ENCODE assay signal across 26 mouse cellular contexts in the genomic region with DNA sequence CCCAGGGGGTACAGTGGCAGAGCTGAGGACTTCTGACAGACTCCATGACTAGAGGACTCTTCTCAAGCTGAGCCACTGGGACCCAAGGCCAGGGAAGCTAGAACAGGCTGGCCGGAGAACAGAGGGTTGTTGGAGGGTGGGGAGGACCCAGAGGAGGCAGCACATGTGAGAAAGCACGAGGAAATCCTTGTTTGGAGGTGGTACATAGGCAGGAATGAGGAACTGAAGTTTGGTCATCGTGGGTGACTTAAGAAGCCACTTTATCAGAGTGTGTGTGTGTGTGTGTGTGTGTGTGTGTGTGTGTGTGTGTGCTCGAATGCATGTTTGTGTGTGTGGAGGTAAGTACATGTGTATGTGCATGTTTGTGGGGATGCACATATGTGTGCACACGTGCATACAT.
"Had no signal": no experiment of that assay in that cellular context is flagged by ENCODE, and none has a peak within 500 bp of the region (broad histone marks: within the 10 kb centered on the region; RNA-seq: fewer than 3 reads in every experiment).

No protein-coding gene starts in this region.

- H3K27me3 ChIP-seq: heart, embryonic 12.5 days; hindbrain, embryonic 12.5 days; intestine, embryonic 15.5 days; limb, embryonic 12.5 days had no signal

- H3K4me3 ChIP-seq: gastrocnemius, adult 2 months; heart, embryonic 10.5 days; heart, embryonic 12.5 days; hindbrain, embryonic 10.5 days; hindbrain, embryonic 12.5 days; intestine, embryonic 15.5 days; layer of hippocampus, adult 2 months; left cerebral cortex, adult 2 months; limb, embryonic 10.5 days; limb, embryonic 12.5 days had no signal

- ATAC-seq: hindbrain, embryonic 16.5 days; inflammation-experienced regulatory T-cells, adult 6 months; intestine, embryonic 15.5 days; intestine, postnatal 0 days had no signal

- H3K9me3 ChIP-seq: heart, embryonic 10.5 days; heart, embryonic 12.5 days; hindbrain, embryonic 10.5 days; hindbrain, embryonic 12.5 days; intestine, embryonic 15.5 days; limb, embryonic 10.5 days; limb, embryonic 12.5 days had no signal

- H3K36me3 ChIP-seq: heart, embryonic 10.5 days; heart, embryonic 12.5 days; hindbrain, embryonic 10.5 days; hindbrain, embryonic 12.5 days; intestine, embryonic 15.5 days; limb, embryonic 10.5 days; limb, embryonic 12.5 days had no signal

- H3K4me2 ChIP-seq: heart, embryonic 12.5 days; hindbrain, embryonic 12.5 days; hindbrain, embryonic 14.5 days; intestine, embryonic 15.5 days; limb, embryonic 12.5 days; liver, embryonic 11.5 days had no signal

- H3K9ac ChIP-seq: heart, embryonic 12.5 days; hindbrain, embryonic 12.5 days; hindbrain, embryonic 14.5 days; intestine, embryonic 15.5 days; limb, embryonic 12.5 days; liver, embryonic 14.5 days had no signal

- DNase-seq: gastrocnemius, adult 2 months; gastrocnemius, postnatal 10 days; gastrocnemius, postnatal 25 days; heart, adult 11 months; heart, postnatal 10 days; heart, postnatal 4 days; kidney, adult 18-20 months; kidney, adult 8-10 months; kidney, postnatal 10 days; kidney, postnatal 4 days; liver had no signal

- H3K27ac ChIP-seq: gastrocnemius, adult 2 months; heart, embryonic 10.5 days; hindbrain, embryonic 10.5 days; hindbrain, embryonic 12.5 days; hindbrain, embryonic 14.5 days; intestine, embryonic 15.5 days; layer of hippocampus, adult 2 months; left cerebral cortex, adult 2 months; limb, embryonic 10.5 days; limb, embryonic 12.5 days; liver, embryonic 14.5 days had no signal

- H3K4me1 ChIP-seq: intestine, embryonic 15.5 days had no signal
